Mouse (Mus musculus): ENCODE measurements around the gene Nbea. TPM values are rescaled to one million over a fixed set of nuclear protein-coding genes. Genes with fewer than 3 reads are reported as not detected.
A peak's percentile ranks its signal among the peaks of the same experiment; 100 is the strongest.

The Nbea gene
- polyA plus RNA-seq, 1 experiment from 2014 or later: 33.6 TPM

GRCm38 (mm10) chr3:55730549-55730948, 453.0 kb downstream of the Nbea start:
- CTCF ChIA-PET: no interaction called here
- DNase-seq (ENCODE audit: low read depth, low spot score) (no peak), ATAC-seq (no peak)
- TF ChIP-seq CTCF (IDR thresholded peaks at IDR 0.05): no peak
- in situ Hi-C loops (cut with MboI; ENCODE audit: low pct_unique_long_range_greater_than_20kb): no loop called here
- POLR2A ChIA-PET: interaction anchor here (0.6 kb wide), 1 partner anchor 12 kb away, joined by 3 read pairs; no protein-coding TSS in a partner anchor
- no peaks in the 10 kb centered on the region for H3K27me3 ChIP-seq

GRCm38 (mm10) chr3:55730142-55730541, 453.4 kb downstream of the Nbea start:
- in situ Hi-C loops (cut with MboI; ENCODE audit: low pct_unique_long_range_greater_than_20kb): no loop called here
- ATAC-seq: no peak
- ChIA-PET POLR2A (interaction anchor here (0.6 to 0.8 kb wide), 2 partner anchors 11 to 18 kb away, joined by 3 read pairs; no protein-coding TSS in a partner anchor), CTCF (no interaction called here)
- DNase-seq (ENCODE audit: low read depth, low spot score): no peak
- no peak for TF ChIP-seq CTCF (IDR thresholded peaks at IDR 0.05)
- no peaks in the 10 kb centered on the region for H3K27me3 ChIP-seq

- in situ Hi-C loops (cut with MboI; ENCODE audit: low pct_unique_long_range_greater_than_20kb): no loop called here
- H3K27me3 ChIP-seq: no peaks in the 10 kb centered on the region
- DNase-seq (ENCODE audit: low read depth, low spot score) (no peak), ATAC-seq (no peak)
- ChIA-PET CTCF (interaction anchor here (1.5 kb wide), 2 partner anchors 10 to 14 kb away, joined by 3 to 4 read pairs; no protein-coding TSS in a partner anchor), POLR2A (no interaction called here)
- no peak for TF ChIP-seq CTCF (IDR thresholded peaks at IDR 0.05)
These were observed 469.2 kb downstream of the Nbea start for GRCm38 (mm10) chr3:55714260-55714659.

- POLR2A ChIA-PET: interaction anchor here (0.6 kb wide), 1 partner anchor 195 kb away, joined by 3 read pairs; no protein-coding TSS in a partner anchor
- DNase-seq (ENCODE audit: low read depth, low spot score): no peak
- no peaks in the 10 kb centered on the region for H3K27me3 ChIP-seq
- in situ Hi-C loops (cut with MboI; ENCODE audit: low pct_unique_long_range_greater_than_20kb): no loop called here
- CTCF ChIA-PET: interaction anchor here (1.5 kb wide), 1 partner anchor 9 kb away, joined by 3 read pairs; no protein-coding TSS in a partner anchor
- no peak for TF ChIP-seq CTCF (IDR thresholded peaks at IDR 0.05)
- no peak for ATAC-seq
These were observed 469.6 kb downstream of the Nbea start for GRCm38 (mm10) chr3:55713856-55714255.

- ChIA-PET POLR2A (no interaction called here), CTCF (interaction anchor here (1.0 kb wide), 1 partner anchor 13 kb away, joined by 3 read pairs; no protein-coding TSS in a partner anchor)
- in situ Hi-C loops (cut with MboI; ENCODE audit: low pct_unique_long_range_greater_than_20kb): no loop called here
- DNase-seq (ENCODE audit: low read depth, low spot score): no peak
- H3K27me3 ChIP-seq: no peaks in the 10 kb centered on the region
- no peak for ATAC-seq
- TF ChIP-seq CTCF (IDR thresholded peaks at IDR 0.05): no peak
These were observed 473.2 kb downstream of the Nbea start for GRCm38 (mm10) chr3:55710300-55710699.

- TF ChIP-seq CTCF (IDR thresholded peaks at IDR 0.05): no peak
- ChIA-PET CTCF (interaction anchor here (1.6 kb wide), 1 partner anchor 32 kb away, joined by 3 read pairs; no protein-coding TSS in a partner anchor), POLR2A (no interaction called here)
- H3K27me3 ChIP-seq: no peaks in the 10 kb centered on the region
- in situ Hi-C loops (cut with MboI; ENCODE audit: low pct_unique_long_range_greater_than_20kb): no loop called here
- DNase-seq (ENCODE audit: low read depth, low spot score): no peak
- ATAC-seq: no peak
These were observed 481.9 kb downstream of the Nbea start for GRCm38 (mm10) chr3:55701632-55702031.

- DNase-seq (ENCODE audit: low read depth, low spot score) (no peak), ATAC-seq (no peak)
- POLR2A ChIA-PET: interaction anchor here (0.7 kb wide), 1 partner anchor 22 kb away, joined by 4 read pairs; no protein-coding TSS in a partner anchor
- CTCF ChIA-PET: interaction anchor here (1.3 kb wide), 1 partner anchor 14 kb away, joined by 3 read pairs; no protein-coding TSS in a partner anchor
- no peaks in the 10 kb centered on the region for H3K27me3 ChIP-seq
- in situ Hi-C loops (cut with MboI; ENCODE audit: low pct_unique_long_range_greater_than_20kb): no loop called here
- no peak for TF ChIP-seq CTCF (IDR thresholded peaks at IDR 0.05)
These were observed 486.3 kb downstream of the Nbea start for GRCm38 (mm10) chr3:55697174-55697573.

GRCm38 (mm10) chr3:55693073-55693472, 490.4 kb downstream of the Nbea start:
- DNase-seq (ENCODE audit: low read depth, low spot score): no peak
- in situ Hi-C loops (cut with MboI; ENCODE audit: low pct_unique_long_range_greater_than_20kb): no loop called here
- peak; percentile 44 for ATAC-seq
- POLR2A ChIA-PET: no interaction called here
- TF ChIP-seq CTCF (IDR thresholded peaks at IDR 0.05): no peak
- CTCF ChIA-PET: interaction anchor here (1.6 to 1.8 kb wide), 2 partner anchors 12 kb away, joined by 3 to 5 read pairs; no protein-coding TSS in a partner anchor
- H3K27me3 ChIP-seq: no peaks in the 10 kb centered on the region

GRCm38 (mm10) chr3:55688098-55688497, 495.4 kb downstream of the Nbea start:
- ChIA-PET CTCF (no interaction called here), POLR2A (no interaction called here)
- no peak for DNase-seq (ENCODE audit: low read depth, low spot score)
- ATAC-seq: no peak
- no peaks in the 10 kb centered on the region for H3K27me3 ChIP-seq
- no peak for TF ChIP-seq CTCF (IDR thresholded peaks at IDR 0.05)
- in situ Hi-C loops (cut with MboI; ENCODE audit: low pct_unique_long_range_greater_than_20kb): no loop called here

GRCm38 (mm10) chr3:55686993-55687392, 496.5 kb downstream of the Nbea start:
- POLR2A ChIA-PET: no interaction called here

GRCm38 (mm10) chr3:55685627-55686026, 497.9 kb downstream of the Nbea start:
- POLR2A ChIA-PET: interaction anchor here (0.8 kb wide), 1 partner anchor 311 kb away, joined by 3 read pairs; no protein-coding TSS in a partner anchor
- no peak for DNase-seq (ENCODE audit: low read depth, low spot score)
- in situ Hi-C loops (cut with MboI; ENCODE audit: low pct_unique_long_range_greater_than_20kb): no loop called here
- TF ChIP-seq CTCF (IDR thresholded peaks at IDR 0.05): no peak
- CTCF ChIA-PET: interaction anchor here (0.7 to 1.9 kb wide), 5 partner anchors 10 to 112 kb away, joined by 3 to 7 read pairs (median 5); no protein-coding TSS in a partner anchor
- no peaks in the 10 kb centered on the region for H3K27me3 ChIP-seq
- no peak for ATAC-seq

More at GRCm38 (mm10) chr3:55686993-55687392, 496.5 kb downstream of the Nbea start:
- H3K27me3 ChIP-seq: no peaks in the 10 kb centered on the region
- no peak for DNase-seq (ENCODE audit: low read depth, low spot score)
- CTCF ChIA-PET: interaction anchor here (1.1 kb wide), 1 partner anchor 27 kb away, joined by 3 read pairs; no protein-coding TSS in a partner anchor
- in situ Hi-C loops (cut with MboI; ENCODE audit: low pct_unique_long_range_greater_than_20kb): no loop called here
- TF ChIP-seq CTCF (IDR thresholded peaks at IDR 0.05): no peak
- no peak for ATAC-seq

Measured in Patski (cell line).